Mouse (Mus musculus) heart, postnatal 0 days (tissue): ENCODE measurements around the gene Ptchd4.

ENCODE experiments used
- CTCF ChIP-seq: IDR thresholded peaks from 2 replicates; pipeline ENCODE4 v1.5.1; 2016; ENCODE audit warnings: antibody characterized with exemption, control low read depth, low read depth
- EP300 ChIP-seq: IDR thresholded peaks from 2 replicates; pipeline ENCODE4 v1.6.1; 2016; ENCODE audit warnings: antibody characterized with exemption, low read depth

- TF ChIP-seq CTCF: no peak
- no peak for TF ChIP-seq EP300
These were observed 59.1 kb downstream of the Ptchd4 start for GRCm38 (mm10) chr17:42374881-42375280.
